23 mouse cellular contexts compared by ENCODE assay signal in genomic region chr3:109970181-109970580, GRCm38 (mm10).
A peak's percentile ranks its signal among the peaks of the same experiment; 100 is the strongest.
DNase-seq lines count a peak whose midpoint lies in the region; ATAC-seq and TF ChIP-seq lines count a peak whose summit lies in the region.
"Had no signal": no experiment of that assay in that cellular context is flagged by ENCODE, and none has a peak within 500 bp of the region (broad histone marks: within the 10 kb centered on the region; RNA-seq: fewer than 3 reads in every experiment).

No protein-coding gene starts in this region.

- peak; percentile 27 for DNase-seq in left cerebral cortex, postnatal 4 days
- DNase-seq in left cerebral cortex, adult 18-20 months (ENCODE audit: low spot score in 2 of 2) = no peak
- peak; percentile 20 for DNase-seq in cerebellum, adult 8-10 months
- peak; percentile 54 to 71 for DNase-seq in cerebellum, postnatal 14 days
- no peak for DNase-seq in hindbrain, postnatal 0 days (ENCODE audit: low spot score)
- DNase-seq in kidney, postnatal 36 days = no peak
- no peak for DNase-seq in spleen, postnatal 10 days (ENCODE audit: low spot score in 2 of 2)
- DNase-seq: adrenal gland, adult 8-10 months; adrenal gland, postnatal 36 days; B cell, adult 2 months; embryo, embryonic 11 days; gastrocnemius, adult 2 months; gastrocnemius, postnatal 25 days; heart, postnatal 36 days had no signal

- no peaks in the 10 kb centered on the region for H3K4me1 ChIP-seq in hindbrain, postnatal 0 days (ENCODE audit: insufficient read depth, low read length)
- H3K4me1 ChIP-seq: embryonic facial prominence, embryonic 15.5 days; forebrain, embryonic 10.5 days; heart, embryonic 13.5 days; hindbrain, embryonic 15.5 days had no signal

- H3K4me2 ChIP-seq in hindbrain, postnatal 0 days (ENCODE audit: low read depth, low read length) = no peak overlapping the region
- H3K4me2 ChIP-seq: embryonic facial prominence, embryonic 15.5 days; heart, embryonic 13.5 days; hindbrain, embryonic 15.5 days had no signal

- H3K27me3 ChIP-seq in hindbrain, postnatal 0 days (ENCODE audit: insufficient read depth, low read length) = no peaks in the 10 kb centered on the region
- H3K27me3 ChIP-seq: embryonic facial prominence, embryonic 15.5 days; heart, embryonic 13.5 days; hindbrain, embryonic 15.5 days had no signal

- TF ChIP-seq CTCF in hindbrain, postnatal 0 days (IDR thresholded peaks at IDR 0.05; ENCODE audit: low read depth) = no peak

- intact Hi-C loops in left cerebral cortex, postnatal 4 days (cut with DNase I) = no loop called here

- ATAC-seq in hindbrain, postnatal 0 days = no peak
- ATAC-seq: CD4-positive, CD25-positive, alpha-beta regulatory T cell, adult 4 months; forebrain, embryonic 14.5 days; inflammation-experienced regulatory T-cells, adult 6 months had no signal

- H3K9ac ChIP-seq in hindbrain, postnatal 0 days (replicated peaks; ENCODE audit: low read length) = no peak overlapping the region
- H3K9ac ChIP-seq: embryonic facial prominence, embryonic 15.5 days; heart, embryonic 13.5 days; hindbrain, embryonic 15.5 days had no signal

- no peaks in the 10 kb centered on the region for H3K9me3 ChIP-seq in hindbrain, postnatal 0 days (ENCODE audit: low read length)
- H3K9me3 ChIP-seq: embryonic facial prominence, embryonic 15.5 days; forebrain, embryonic 10.5 days; heart, embryonic 13.5 days had no signal

- no peak overlapping the region for H3K27ac ChIP-seq in hindbrain, postnatal 0 days
- H3K27ac ChIP-seq: embryonic facial prominence, embryonic 15.5 days; forebrain, embryonic 10.5 days; gastrocnemius, adult 2 months; heart, embryonic 13.5 days; hindbrain, embryonic 15.5 days had no signal

- H3K36me3 ChIP-seq in hindbrain, postnatal 0 days (ENCODE audit: insufficient read depth, low read length) = no peaks in the 10 kb centered on the region
- H3K36me3 ChIP-seq: embryonic facial prominence, embryonic 15.5 days; forebrain, embryonic 10.5 days; G1E; heart, embryonic 13.5 days; hindbrain, embryonic 15.5 days had no signal

- H3K4me3 ChIP-seq in hindbrain, postnatal 0 days (ENCODE audit: low read length) = no peak overlapping the region
- H3K4me3 ChIP-seq: embryonic facial prominence, embryonic 15.5 days; erythroblast, embryonic 14.5 days; forebrain, embryonic 10.5 days; gastrocnemius, adult 2 months; heart, embryonic 13.5 days; hindbrain, embryonic 15.5 days had no signal

Comparison
In these comparisons a context has a peak if more than half of its experiments do, and no peak if none do; other contexts are left out.
1. DNase-seq: peak in left cerebral cortex, postnatal 4 days (single experiment), cerebellum, adult 8-10 months (single experiment) and cerebellum, postnatal 14 days (2 of 2); none in left cerebral cortex, adult 18-20 months (0 of 2), hindbrain, postnatal 0 days (single experiment), kidney, postnatal 36 days (0 of 2) and spleen, postnatal 10 days (0 of 2).